Mouse (Mus musculus) neural tube, embryonic 13.5 days (tissue): Measurements from ENCODE around the gene Hacd3. TPM values are rescaled to one million over a fixed set of nuclear protein-coding genes. Genes with fewer than 3 reads are reported as not detected.
"Not testable (repeated sequence)": the region's sequence is repeated elsewhere in the genome, so short reads cannot be mapped to it uniquely, and the experiment has no call there.

Experiments used
- ATAC-seq: fragments of 200-750 bp; cut with Nextera tagmentation; 2 replicates; pipeline ENCODE4 v1.8.0; 2017; ENCODE audit warnings: low read depth, mild to moderate bottlenecking, moderate TSS enrichment, moderate library complexity
- H3K27ac ChIP-seq: fragments of 300-500 bp; sonication (generic); replicated peaks from 2 replicates; pipeline ENCODE4 v1.5.1; 2015; ENCODE audit warnings: moderate library complexity, mild to moderate bottlenecking, inconsistent platforms
- H3K27me3 ChIP-seq: fragments of 300-500 bp; sonication (generic); 2 replicates; pipeline ENCODE4 v1.6.1; 2015; ENCODE audit warnings: mild to moderate bottlenecking, inconsistent platforms
- H3K36me3 ChIP-seq: fragments of 300-500 bp; sonication (generic); 2 replicates; pipeline ENCODE4 v1.6.1; 2015; ENCODE audit warnings: mild to moderate bottlenecking, inconsistent platforms
- H3K4me1 ChIP-seq: fragments of 300-500 bp; sonication (generic); replicated peaks from 2 replicates; pipeline ENCODE4 v1.6.1; 2015; ENCODE audit warnings: inconsistent platforms
- H3K4me2 ChIP-seq: fragments of 300-500 bp; sonication (generic); 2 replicates; pipeline ENCODE4 v1.6.1; 2015; ENCODE audit warnings: inconsistent platforms, mild to moderate bottlenecking, moderate library complexity
- H3K4me3 ChIP-seq: fragments of 300-500 bp; sonication (generic); 2 replicates; pipeline ENCODE4 v1.5.1; 2015; ENCODE audit warnings: mild to moderate bottlenecking, inconsistent platforms
- H3K9ac ChIP-seq: fragments of 300-500 bp; sonication (generic); 2 replicates; pipeline ENCODE4 v1.6.1; 2015; ENCODE audit warnings: moderate library complexity, mild to moderate bottlenecking, inconsistent platforms
- H3K9me3 ChIP-seq: fragments of 300-500 bp; sonication (generic); 2 replicates; pipeline ENCODE4 v1.6.1; 2016; ENCODE audit warnings: inconsistent platforms
- WGBS: fragments of 180-500 bp; shearing (Covaris S2); methylation state at CpG from one replicate; pipeline ENCODE4 v1.1.7; 2015; 5-methylcytosine and 5-hydroxymethylcytosine counted together
- polyA plus RNA-seq: library from polyadenylated mRNA; unstranded; fragments of >200 nt; fragmentation: Nextera tagmentation; extraction: Ambion mirVana; gene quantifications from 2 replicates; pipeline ENCODE4 v1.2.1, GENCODE M21; 2015

Hacd3 gene
- polyA plus RNA-seq = 203 and 214 TPM in 2 replicates

DNA sequence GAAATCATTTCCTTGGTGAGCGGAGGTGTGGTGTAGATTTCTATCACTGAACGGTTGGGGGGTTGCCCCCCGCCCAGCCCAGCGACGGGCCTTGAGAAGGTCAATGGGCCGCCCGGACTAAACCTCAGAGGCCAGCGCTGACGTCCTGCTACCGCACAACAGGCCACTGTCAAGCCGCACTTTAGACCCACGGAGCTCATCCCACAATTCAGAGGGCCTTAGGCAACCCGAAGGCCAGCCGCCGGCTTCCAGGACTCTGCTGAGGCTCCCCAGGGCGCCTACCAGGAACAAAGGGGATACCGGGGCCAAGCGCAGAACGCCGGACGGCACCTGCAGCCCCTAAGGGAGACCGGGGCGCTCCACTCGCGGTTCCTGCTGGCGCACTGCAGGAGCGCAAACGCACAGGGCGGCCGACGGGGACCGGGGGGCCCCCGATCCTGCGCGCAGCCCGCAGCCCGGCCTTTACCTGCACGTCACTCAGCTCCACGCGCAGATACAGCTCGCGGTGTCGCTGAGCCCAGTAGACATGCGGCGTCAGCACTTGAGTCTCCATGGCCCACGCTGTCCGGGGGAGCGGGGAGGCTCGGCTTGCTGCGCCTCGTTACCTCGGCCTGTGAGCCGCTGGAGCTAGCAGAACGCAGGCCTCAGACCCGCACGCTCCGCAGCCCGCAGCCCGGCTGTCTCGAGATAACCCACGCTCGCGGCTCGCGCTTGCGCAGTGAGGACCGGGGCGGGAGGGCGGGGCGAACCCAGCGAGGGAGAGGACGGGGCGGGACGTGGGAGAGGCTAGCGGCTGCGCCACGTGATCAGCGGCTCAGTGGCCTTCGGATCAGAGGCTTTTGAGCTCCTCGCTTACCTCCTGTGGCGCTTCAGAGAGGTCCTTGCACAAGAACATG lies at the start of gene Hacd3:
Gene Hacd3, minus strand, starts transcription at position 703 of the 896 bp plus-strand sequence.
- H3K4me1 ChIP-seq = peaks cover 61% of the 10 kb centered on the region
- H3K27me3 ChIP-seq = no peaks in the 10 kb centered on the region
- under 1% methylated on average over 81 of the region's 81 CpGs for WGBS

DNA sequence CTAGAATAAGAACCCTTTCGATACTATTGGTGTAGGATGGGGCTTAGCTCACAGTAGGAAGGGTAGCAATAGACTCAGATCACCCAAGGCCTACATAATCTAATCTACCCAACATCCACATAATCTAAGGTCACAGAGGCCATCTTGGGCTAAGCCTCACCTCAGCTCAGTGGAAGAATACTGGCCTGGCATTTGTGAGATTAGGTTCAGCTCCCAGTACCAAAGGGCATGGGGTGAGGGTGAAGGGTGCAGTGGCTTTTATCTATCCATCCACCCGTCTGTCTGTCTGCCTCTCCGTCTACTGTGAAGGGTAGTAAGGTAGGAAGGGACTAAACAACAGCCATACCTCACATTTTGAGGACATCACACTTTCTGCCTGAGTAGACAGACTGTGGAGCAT lies 49.1 kb upstream of the Hacd3 start:
- no peak overlapping the region for H3K27ac ChIP-seq
- 93% methylated on average over 3 of the region's 3 CpGs for WGBS
- no peak overlapping the region for H3K4me3 ChIP-seq
- ATAC-seq = no peak
- H3K9ac ChIP-seq = no peak overlapping the region
- peaks cover 81% of the 10 kb centered on the region for H3K36me3 ChIP-seq
- H3K4me2 ChIP-seq = no peak overlapping the region
- H3K27me3 ChIP-seq = no peaks in the 10 kb centered on the region
- no peaks in the 10 kb centered on the region for H3K9me3 ChIP-seq
- H3K4me1 ChIP-seq = no peaks in the 10 kb centered on the region

More for the DNA sequence above, at the start of gene Hacd3:
- Histone ChIP-seq H3K4me2 (peak within 1 kb of the TSS; percentile 84), H3K36me3 (no peaks in the 10 kb centered on the region), H3K27ac (peak within 1 kb of the TSS; percentile 95), H3K9ac (peak within 1 kb of the TSS; percentile 99), H3K9me3 (no peaks in the 10 kb centered on the region), H3K4me3 (peak within 1 kb of the TSS; percentile 99)
- ATAC-seq = peak; percentile 98

DNA sequence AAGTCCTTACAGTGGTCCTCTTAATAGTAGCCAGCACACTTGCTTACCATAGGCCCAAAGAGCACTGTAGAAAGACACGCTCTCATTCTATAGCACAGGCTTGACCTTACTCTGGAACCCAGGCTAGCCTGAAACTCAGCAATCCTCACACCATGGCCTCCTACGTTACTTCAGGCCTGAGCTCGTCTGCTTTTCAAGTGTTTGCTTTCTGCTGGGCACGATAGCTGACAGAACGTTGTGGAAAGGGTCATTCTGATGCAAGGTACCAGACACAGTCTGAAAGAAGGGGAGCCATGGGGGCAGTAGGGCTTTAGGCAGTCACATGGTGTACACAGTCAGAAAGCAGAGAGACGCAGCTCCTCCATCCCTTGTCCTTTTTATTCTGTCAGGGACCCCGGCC lies 42.8 kb upstream of the Hacd3 start:
- no peaks in the 10 kb centered on the region for H3K9me3 ChIP-seq
- ATAC-seq = no peak
- H3K4me1 ChIP-seq = no peaks in the 10 kb centered on the region
- peaks cover 84% of the 10 kb centered on the region for H3K36me3 ChIP-seq
- no peaks in the 10 kb centered on the region for H3K27me3 ChIP-seq
- H3K9ac ChIP-seq = no peak overlapping the region
- 92% methylated on average over 7 of the region's 7 CpGs for WGBS
- H3K27ac ChIP-seq = no peak overlapping the region
- H3K4me3 ChIP-seq = no peak overlapping the region
- H3K4me2 ChIP-seq = no peak overlapping the region

DNA sequence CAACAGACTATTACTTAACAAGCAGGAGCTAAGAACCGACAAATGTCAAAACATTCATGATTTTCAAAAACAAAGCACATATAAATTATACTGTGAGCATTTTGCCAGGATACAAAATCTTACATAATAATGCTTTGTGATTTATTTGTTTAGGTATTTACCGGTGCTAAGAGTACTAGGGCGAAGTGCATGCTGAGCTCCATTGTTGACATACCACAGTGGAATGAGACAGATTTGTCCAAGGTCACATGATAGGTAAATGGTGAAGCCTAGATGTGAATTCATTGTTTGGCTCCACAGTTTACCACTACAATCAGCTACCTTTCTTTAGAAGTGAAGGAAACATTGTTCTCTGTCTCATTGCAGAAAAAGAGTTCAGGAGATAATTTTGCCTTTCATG lies 29.5 kb upstream of the Hacd3 start:
- H3K9me3 ChIP-seq = no peaks in the 10 kb centered on the region
- H3K36me3 ChIP-seq = peaks cover 92% of the 10 kb centered on the region
- H3K27ac ChIP-seq = no peak overlapping the region
- no peak overlapping the region for H3K4me3 ChIP-seq
- no peak overlapping the region for H3K9ac ChIP-seq
- peaks cover 6% of the 10 kb centered on the region; the same call in 1 of the 2 replicates for H3K4me1 ChIP-seq
- H3K27me3 ChIP-seq = no peaks in the 10 kb centered on the region
- no peak for ATAC-seq
- 96% methylated on average over 3 of the region's 3 CpGs for WGBS
- H3K4me2 ChIP-seq = no peak overlapping the region

DNA sequence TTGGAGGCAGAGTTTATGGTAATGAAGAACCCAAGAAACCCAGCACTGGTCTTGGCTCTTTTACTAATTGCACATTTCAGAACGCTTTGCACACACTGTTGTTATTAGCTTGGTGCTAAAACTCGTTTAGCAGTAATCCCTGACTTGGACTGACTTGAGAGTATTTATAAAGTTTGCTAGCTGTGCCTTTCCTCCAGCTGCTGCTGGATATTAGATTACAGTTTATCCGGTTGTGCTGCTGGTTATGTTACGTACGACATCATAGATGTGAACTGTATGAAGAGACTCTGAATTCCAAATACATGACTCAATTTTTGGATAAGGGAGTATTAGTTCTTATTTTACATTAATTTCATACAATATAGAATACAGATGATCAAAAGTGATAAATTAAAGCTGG lies 27.9 kb upstream of the Hacd3 start:
- 99% methylated on average over 5 of the region's 5 CpGs for WGBS
- Histone ChIP-seq H3K9me3 (no peaks in the 10 kb centered on the region), H3K4me3 (no peak overlapping the region), H3K4me1 (peaks cover 6% of the 10 kb centered on the region; the same call in 1 of the 2 replicates), H3K9ac (no peak overlapping the region), H3K27ac (no peak overlapping the region), H3K4me2 (no peak overlapping the region), H3K36me3 (peaks cover 90% of the 10 kb centered on the region), H3K27me3 (no peaks in the 10 kb centered on the region)
- ATAC-seq = no peak

DNA sequence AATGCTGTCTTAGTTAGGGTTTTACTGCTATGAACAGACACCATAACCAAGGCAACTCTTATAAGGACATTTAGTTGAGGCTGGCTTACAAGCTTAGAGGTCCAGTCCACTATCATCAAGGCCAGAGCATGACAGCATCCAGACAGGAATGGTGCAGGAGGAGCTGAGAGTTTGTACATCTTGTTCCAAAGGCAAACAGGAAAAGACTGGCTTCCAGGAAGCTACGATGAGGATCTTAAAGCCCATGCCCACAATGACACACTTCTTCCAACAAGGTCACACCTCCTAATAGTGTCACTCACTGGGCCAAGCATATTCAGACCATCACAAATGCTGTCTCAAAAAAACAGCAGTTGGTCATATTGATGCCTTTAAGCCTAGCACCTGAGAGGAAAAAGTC lies 25.5 kb upstream of the Hacd3 start:
- Histone ChIP-seq H3K36me3 (peaks cover 88% of the 10 kb centered on the region), H3K4me1 (no peaks in the 10 kb centered on the region), H3K4me2 (no peak overlapping the region), H3K9ac (no peak overlapping the region), H3K9me3 (no peaks in the 10 kb centered on the region), H3K27ac (no peak overlapping the region), H3K27me3 (no peaks in the 10 kb centered on the region), H3K4me3 (no peak overlapping the region)
- 84% methylated on average over 1 of the region's 1 CpGs for WGBS
- no peak for ATAC-seq

DNA sequence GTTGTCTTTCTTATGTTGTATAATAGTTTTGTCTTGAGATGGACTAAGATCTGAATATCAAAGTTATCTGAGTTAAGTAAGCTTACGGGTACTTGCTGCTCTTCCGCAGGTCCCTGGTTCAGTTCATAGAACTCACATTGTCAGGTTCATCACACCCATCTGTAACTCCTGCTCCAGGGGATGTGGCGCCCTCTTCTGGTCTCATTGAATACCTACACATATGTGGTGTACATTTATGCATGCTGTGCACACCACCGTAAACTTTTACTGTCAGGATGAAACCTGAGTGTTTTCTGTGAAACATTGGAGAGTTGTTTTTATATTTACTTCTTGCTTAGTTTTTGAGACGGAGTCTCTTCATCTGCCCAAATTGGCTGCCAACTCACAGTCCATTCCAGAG lies 19.9 kb upstream of the Hacd3 start:
- ATAC-seq = no peak
- no peaks in the 10 kb centered on the region for H3K9me3 ChIP-seq
- H3K4me1 ChIP-seq = no peaks in the 10 kb centered on the region
- no peak overlapping the region for H3K4me2 ChIP-seq
- H3K27me3 ChIP-seq = no peaks in the 10 kb centered on the region
- H3K36me3 ChIP-seq = peaks cover 87% of the 10 kb centered on the region
- no peak overlapping the region for H3K9ac ChIP-seq
- H3K4me3 ChIP-seq = no peak overlapping the region
- no peak overlapping the region for H3K27ac ChIP-seq
- WGBS = 96% methylated on average over 5 of the region's 5 CpGs

DNA sequence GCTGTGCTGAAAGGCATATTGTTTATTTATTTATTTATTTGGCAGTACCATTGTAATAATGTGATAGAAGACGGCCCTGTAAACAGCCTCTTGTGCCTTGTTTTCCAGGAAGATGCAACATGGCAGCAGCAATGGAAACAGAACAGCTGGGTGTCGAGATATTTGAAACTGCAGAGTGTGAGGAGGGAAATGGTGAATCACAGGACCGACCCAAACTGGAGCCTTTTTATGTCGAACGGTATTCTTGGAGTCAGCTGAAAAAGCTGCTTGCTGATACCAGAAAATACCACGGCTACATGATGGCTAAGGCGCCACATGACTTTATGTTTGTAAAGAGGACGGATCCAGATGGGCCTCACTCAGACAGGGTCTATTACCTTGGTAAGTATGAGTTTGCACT lies 15.4 kb upstream of the Hacd3 start:
- Histone ChIP-seq H3K9me3 (no peaks in the 10 kb centered on the region), H3K9ac (no peak overlapping the region), H3K36me3 (peaks cover 52% of the 10 kb centered on the region), H3K4me1 (peaks cover 19% of the 10 kb centered on the region), H3K27me3 (no peaks in the 10 kb centered on the region), H3K27ac (no peak overlapping the region), H3K4me3 (no peak overlapping the region), H3K4me2 (no peak overlapping the region)
- ATAC-seq = no peak
- WGBS = 83% methylated on average over 8 of the region's 8 CpGs

DNA sequence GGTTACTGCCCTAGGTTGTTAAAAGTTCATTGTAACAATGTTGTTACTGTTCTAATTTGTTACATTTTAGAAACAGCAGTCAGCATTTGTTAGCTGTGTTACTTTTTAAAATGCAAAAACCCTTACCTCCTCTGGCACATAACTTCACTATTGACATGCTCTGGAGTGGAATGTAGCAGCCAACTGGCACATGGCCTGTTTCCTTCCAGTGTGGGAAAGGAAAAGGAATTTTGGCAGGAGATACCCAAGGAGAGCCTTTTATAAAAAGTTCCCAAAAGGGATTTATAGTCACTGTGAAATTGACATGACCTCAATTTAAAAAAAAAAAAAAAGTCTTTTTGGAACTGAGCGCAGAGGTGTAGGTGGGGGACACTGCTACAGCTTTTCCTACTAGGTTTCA lies 15.0 kb upstream of the Hacd3 start:
- WGBS = 72% methylated on average over 1 of the region's 1 CpGs
- ATAC-seq = no peak
- H3K36me3 ChIP-seq = peaks cover 48% of the 10 kb centered on the region

DNA sequence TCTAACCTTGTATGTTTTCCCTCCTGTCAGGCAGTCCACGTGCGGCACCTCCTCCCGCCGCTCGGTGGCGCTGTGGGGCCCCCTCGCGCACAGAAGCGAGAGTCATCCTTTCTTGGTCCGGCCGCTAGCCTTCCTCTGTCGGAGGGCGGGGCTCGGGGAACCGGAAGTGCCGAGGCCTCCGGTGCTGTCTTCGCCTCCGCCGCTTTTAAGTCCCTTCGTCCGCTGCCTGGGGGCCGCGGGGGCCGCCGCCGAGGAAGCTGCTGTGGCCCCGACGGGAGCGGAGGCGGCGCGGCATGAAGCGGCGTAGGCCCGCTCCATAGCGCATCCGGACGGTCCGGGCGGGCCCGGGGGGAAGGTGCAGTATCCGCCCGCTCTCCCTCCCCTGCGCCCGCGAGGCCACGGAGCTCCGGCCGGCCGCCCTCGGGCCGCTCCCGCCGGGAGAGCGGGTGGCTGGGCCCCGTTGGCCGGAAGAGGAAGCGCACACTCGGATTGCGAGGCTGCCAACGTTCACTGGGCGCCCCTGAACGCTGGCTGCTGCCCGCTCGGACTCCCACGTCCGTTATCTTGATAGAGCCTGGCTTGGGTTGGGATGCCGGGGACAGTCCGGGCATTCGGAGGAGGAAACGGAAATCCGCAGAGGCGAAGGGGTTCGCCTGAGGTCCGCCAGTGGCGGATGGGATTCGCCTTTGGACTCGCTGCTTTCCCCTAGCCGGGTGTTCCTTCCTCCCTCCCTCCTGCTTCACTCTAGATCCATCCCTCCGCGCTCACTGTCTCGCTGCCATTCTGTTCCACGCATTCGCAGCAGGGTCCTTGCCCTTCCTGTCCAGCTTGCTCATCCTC lies 11.0 kb upstream of the Hacd3 start, which contains the start of gene Dpp8:
Gene Dpp8, plus strand, starts transcription at position 146 of the 840 bp plus-strand sequence.
- peak; percentile 96 for ATAC-seq
- Histone ChIP-seq H3K9ac (peak within 1 kb of the TSS; percentile 99), H3K4me1 (peaks cover 21% of the 10 kb centered on the region), H3K27me3 (no peaks in the 10 kb centered on the region), H3K9me3 (no peaks in the 10 kb centered on the region), H3K4me3 (peak within 1 kb of the TSS; percentile 99), H3K4me2 (peak within 1 kb of the TSS; percentile 97), H3K27ac (peak within 1 kb of the TSS; percentile 91), H3K36me3 (peaks cover 11% of the 10 kb centered on the region)
- under 1% methylated on average over 83 of the region's 85 CpGs for WGBS

More for the DNA sequence above, 15.0 kb upstream of the Hacd3 start:
- no peaks in the 10 kb centered on the region for H3K9me3 ChIP-seq
- H3K9ac ChIP-seq = no peak overlapping the region
- H3K27ac ChIP-seq = no peak overlapping the region
- H3K4me3 ChIP-seq = no peak overlapping the region
- H3K4me2 ChIP-seq = no peak overlapping the region
- no peaks in the 10 kb centered on the region for H3K27me3 ChIP-seq
- H3K4me1 ChIP-seq = peaks cover 21% of the 10 kb centered on the region

DNA sequence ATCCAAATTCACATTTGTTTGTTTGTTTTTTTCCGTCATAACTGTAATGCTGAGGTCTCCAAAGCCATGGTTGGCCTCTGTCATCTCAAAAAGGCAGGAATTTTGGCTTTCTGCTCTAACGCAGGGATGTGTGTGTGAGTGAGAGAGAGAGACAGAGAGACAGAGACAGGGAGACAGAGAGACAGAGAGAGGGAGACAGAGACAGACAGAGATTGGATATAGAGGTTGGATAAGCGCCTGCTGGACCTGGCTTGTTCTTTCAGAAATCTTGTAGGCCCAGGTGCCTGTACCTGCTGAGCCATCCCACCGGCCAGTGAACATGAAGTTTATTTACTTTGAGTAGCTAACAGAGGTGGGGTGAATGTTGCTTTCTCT lies 10.4 kb upstream of the Hacd3 start:
- ATAC-seq = peak; percentile 45; the same call in 1 of the 2 replicates
- Histone ChIP-seq H3K27ac (no peak overlapping the region), H3K4me2 (peak overlapping the region; percentile 16; the same call in 1 of the 2 replicates), H3K27me3 (no peaks in the 10 kb centered on the region), H3K4me1 (peaks cover 21% of the 10 kb centered on the region), H3K9me3 (no peaks in the 10 kb centered on the region), H3K4me3 (peak overlapping the region; percentile 99), H3K9ac (peak overlapping the region; percentile 41; the same call in 1 of the 2 replicates), H3K36me3 (peaks cover 5% of the 10 kb centered on the region)
- WGBS = 37% methylated on average over 4 of the region's 4 CpGs

DNA sequence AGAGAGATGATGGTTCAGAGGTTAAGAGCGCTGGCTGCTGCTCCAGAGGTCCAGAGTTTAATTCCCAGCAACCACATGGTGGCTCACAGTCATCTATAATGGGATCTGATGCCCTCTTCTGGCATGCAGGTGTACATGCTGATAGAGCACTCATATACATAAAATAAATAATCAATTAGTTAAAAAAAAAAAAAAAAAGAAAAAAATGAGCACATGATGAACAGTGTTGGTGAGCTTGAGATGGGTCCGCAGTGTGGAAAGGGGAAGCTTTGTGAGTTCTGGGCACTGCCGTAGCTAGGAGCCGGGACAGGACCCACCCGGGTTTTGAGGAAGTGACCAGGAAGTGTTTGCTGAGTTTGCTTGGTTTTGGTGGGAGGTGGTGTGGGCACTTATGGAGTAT lies 9.9 kb upstream of the Hacd3 start:
- not testable (repeated sequence) for H3K36me3 ChIP-seq, H3K27ac ChIP-seq, H3K9me3 ChIP-seq, H3K9ac ChIP-seq, H3K4me2 ChIP-seq, H3K4me3 ChIP-seq, ATAC-seq, H3K27me3 ChIP-seq
- 68% methylated on average over 5 of the region's 5 CpGs for WGBS
- H3K4me1 ChIP-seq = peaks cover 21% of the 10 kb centered on the region
